Mouse (Mus musculus): ENCODE results near the gene Ywhab.

DNA sequence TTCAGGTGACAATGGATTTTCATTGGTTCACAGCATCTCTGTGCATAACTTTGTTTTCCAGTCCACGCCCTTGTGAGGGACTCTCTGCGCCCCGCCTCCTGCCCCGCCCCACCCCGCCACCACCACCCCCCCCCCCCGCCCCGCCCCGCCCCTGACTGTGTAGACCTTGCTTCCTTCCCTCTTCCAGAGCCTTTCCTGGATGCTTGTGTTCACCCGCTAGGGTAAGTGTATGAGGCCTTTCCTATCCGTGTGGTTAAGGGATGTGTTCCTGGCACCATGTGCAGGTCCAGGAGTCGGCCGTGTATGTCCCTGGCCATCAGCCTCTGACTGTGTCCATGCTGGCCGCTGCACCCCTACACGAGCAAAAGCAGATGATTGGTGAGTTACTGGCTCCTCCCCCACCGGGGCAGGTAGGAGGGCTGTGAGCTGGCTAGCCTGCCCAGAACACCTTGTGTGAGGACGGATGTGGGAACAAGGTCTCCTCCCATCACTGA, 52.5 kb downstream of the Ywhab start:
- TF ChIP-seq GATA1 (IDR thresholded peaks at IDR 0.05; ENCODE audit: low read length): no peak
- TF ChIP-seq TAL1 (IDR thresholded peaks at IDR 0.05; ENCODE audit: low read length): no peak

Measured in erythroblast, embryonic 14.5 days (primary cell).